In genomic region chr3:95355911-95356544, GRCm38 (mm10) we compare ENCODE assay signal across 10 mouse cellular contexts. TPM values are rescaled to one million over a fixed set of nuclear protein-coding genes. Genes with fewer than 3 reads are reported as not detected.
DNase-seq lines count a peak whose midpoint lies in the region; ATAC-seq and TF ChIP-seq lines count a peak whose summit lies in the region.
"Not testable (repeated sequence)": the region's sequence is repeated elsewhere in the genome, so short reads cannot be mapped to it uniquely, and the experiment has no call there.
"Had no signal": no experiment of that assay in that cellular context is flagged by ENCODE, and none has a peak within 500 bp of the region (broad histone marks: within the 10 kb centered on the region; RNA-seq: fewer than 3 reads in every experiment).

No protein-coding gene starts in this region.

- H3K4me1 ChIP-seq in bone marrow macrophage, adult 2 months (ENCODE audit: control insufficient read depth, insufficient read depth, low read length); forebrain, embryonic 11.5 days (replicated peaks; ENCODE audit: control insufficient read depth, insufficient read depth, low read length); heart, embryonic 13.5 days; intestine, embryonic 14.5 days (replicated peaks; ENCODE audit: control insufficient read depth, insufficient read depth, low read length); limb, embryonic 13.5 days; neural tube, embryonic 12.5 days: not testable (repeated sequence)

- not testable (repeated sequence) for TF ChIP-seq CTCF in bone marrow macrophage, adult 2 months (IDR thresholded peaks at IDR 0.05; ENCODE audit: low read depth, low read length)

- WGBS in forebrain, embryonic 11.5 days = 34% methylated on average over 8 of the region's 19 CpGs
- WGBS in heart, embryonic 13.5 days = 22% methylated on average over 12 of the region's 19 CpGs
- WGBS in intestine, embryonic 14.5 days = 22% methylated on average over 9 of the region's 19 CpGs
- 28% methylated on average over 10 of the region's 19 CpGs for WGBS in limb, embryonic 13.5 days
- WGBS in macrophage (ENCODE audit: missing documents) = 30% methylated on average over 4 of the region's 19 CpGs
- 35% methylated on average over 11 of the region's 19 CpGs for WGBS in neural tube, embryonic 12.5 days

- H3K4me2 ChIP-seq in forebrain, embryonic 11.5 days (ENCODE audit: low read depth, low read length, severe bottlenecking) = peak overlapping the region; percentile 45; the same call in 1 of the 2 replicates
- H3K4me2 ChIP-seq in heart, embryonic 13.5 days = peak overlapping the region; percentile 62
- peak overlapping the region; percentile 36 for H3K4me2 ChIP-seq in intestine, embryonic 14.5 days (ENCODE audit: low read length)
- peak overlapping the region; percentile 58 for H3K4me2 ChIP-seq in limb, embryonic 13.5 days (replicated peaks)
- peak overlapping the region; percentile 55 for H3K4me2 ChIP-seq in neural tube, embryonic 12.5 days (replicated peaks)

- H3K36me3 ChIP-seq in forebrain, embryonic 11.5 days (ENCODE audit: control insufficient read depth, insufficient read depth, low read length) = not testable (repeated sequence)
- peaks cover 28% of the 10 kb centered on the region for H3K36me3 ChIP-seq in heart, embryonic 13.5 days
- H3K36me3 ChIP-seq in intestine, embryonic 14.5 days (ENCODE audit: control insufficient read depth, insufficient read depth, low read length) = peaks cover 28% of the 10 kb centered on the region
- peaks cover 26% of the 10 kb centered on the region for H3K36me3 ChIP-seq in limb, embryonic 13.5 days
- peaks cover 18% of the 10 kb centered on the region; the same call in 1 of the 2 replicates for H3K36me3 ChIP-seq in macrophage (ENCODE audit: inconsistent target)
- peaks cover 21% of the 10 kb centered on the region for H3K36me3 ChIP-seq in neural tube, embryonic 12.5 days

- not testable (repeated sequence) for TF ChIP-seq POLR2A in bone marrow macrophage, adult 2 months (IDR thresholded peaks at IDR 0.05; ENCODE audit: borderline replicate concordance, low read depth, low read length)

- H3K79me2 ChIP-seq in macrophage (ENCODE audit: inconsistent target) = peaks cover 25% of the 10 kb centered on the region

- H3K4me3 ChIP-seq in bone marrow macrophage, adult 2 months (ENCODE audit: insufficient read depth, low read length) = peak overlapping the region; percentile 76
- H3K4me3 ChIP-seq in forebrain, embryonic 11.5 days (ENCODE audit: low read depth, low read length) = peak overlapping the region; percentile 51
- peak overlapping the region; percentile 58 for H3K4me3 ChIP-seq in heart, embryonic 13.5 days
- H3K4me3 ChIP-seq in intestine, embryonic 14.5 days (ENCODE audit: low read depth, low read length) = peak overlapping the region; percentile 46
- peak overlapping the region; percentile 54 for H3K4me3 ChIP-seq in limb, embryonic 13.5 days
- H3K4me3 ChIP-seq in macrophage (ENCODE audit: inconsistent target) = peak overlapping the region; percentile 46
- H3K4me3 ChIP-seq in neural tube, embryonic 12.5 days = peak overlapping the region; percentile 53

- H3K27ac ChIP-seq in bone marrow macrophage, adult 2 months (ENCODE audit: insufficient read depth, low read depth, low read length); forebrain, embryonic 11.5 days (ENCODE audit: low read depth, low read length); heart, embryonic 13.5 days (replicated peaks); intestine, embryonic 14.5 days (ENCODE audit: low read depth); limb, embryonic 13.5 days; macrophage; neural tube, embryonic 12.5 days: not testable (repeated sequence)

- H3K27me3 ChIP-seq in forebrain, embryonic 11.5 days (ENCODE audit: control insufficient read depth, insufficient read depth, low read length); heart, embryonic 13.5 days (replicated peaks); intestine, embryonic 14.5 days (replicated peaks; ENCODE audit: control insufficient read depth, insufficient read depth, low read length); limb, embryonic 13.5 days; neural tube, embryonic 12.5 days (replicated peaks): not testable (repeated sequence)

- H3K9ac ChIP-seq in forebrain, embryonic 11.5 days (ENCODE audit: low read length); intestine, embryonic 14.5 days (ENCODE audit: low read length); neural tube, embryonic 12.5 days: not testable (repeated sequence)
- peak overlapping the region; percentile 83 for H3K9ac ChIP-seq in heart, embryonic 13.5 days
- H3K9ac ChIP-seq in limb, embryonic 13.5 days = peak overlapping the region; percentile 58; the same call in 1 of the 2 replicates

- not testable (repeated sequence) for H3K9me3 ChIP-seq in forebrain, embryonic 11.5 days (ENCODE audit: control insufficient read depth, low read length); heart, embryonic 13.5 days; intestine, embryonic 14.5 days (ENCODE audit: control insufficient read depth, low read length); limb, embryonic 13.5 days; neural tube, embryonic 12.5 days

- not testable (repeated sequence) for ATAC-seq in forebrain, embryonic 11.5 days (replicated peaks; ENCODE audit: low FRiP score); heart, embryonic 13.5 days (ENCODE audit: extremely low read depth, insufficient number of reproducible peaks, low FRiP score, low TSS enrichment); intestine, embryonic 14.5 days (replicated peaks; ENCODE audit: low FRiP score, low TSS enrichment, low read depth); limb, embryonic 13.5 days (ENCODE audit: low FRiP score, low read depth)
- ATAC-seq in neural tube, embryonic 12.5 days (ENCODE audit: low FRiP score, low read depth) = peak; percentile 11; the same call in 1 of the 2 replicates

- DNase-seq in forebrain, embryonic 11.5 days (ENCODE audit: low spot score); intestine, embryonic 14.5 days (ENCODE audit: low spot score): not testable (repeated sequence)

RNA-seq across cellular contexts. Expression of gene Setdb1, which starts 1.0 kb away (rescaled TPM):
- polyA plus RNA-seq in bone marrow macrophage, adult 2 months (2012; ENCODE audit: insufficient read depth, insufficient read length, missing spikeins) = 34.2 and 37.2 TPM in 2 replicates
- 74.9 and 76.7 TPM in 2 replicates for polyA plus RNA-seq in forebrain, embryonic 11.5 days (2014; fragmentation: Nextera tagmentation; extraction: Ambion mirVana)
- polyA plus RNA-seq in heart, embryonic 13.5 days (2015; fragmentation: Nextera tagmentation; extraction: Ambion mirVana) = 20.1 and 21.2 TPM in 2 replicates
- 45.2 and 51.3 TPM in 2 replicates for polyA plus RNA-seq in intestine, embryonic 14.5 days (2014; fragmentation: Nextera tagmentation; extraction: Ambion mirVana)
- polyA plus RNA-seq in limb, embryonic 13.5 days (2015; fragmentation: Nextera tagmentation; extraction: Ambion mirVana) = 47.2 and 53.0 TPM in 2 replicates
- 100 to 1,000 TPM in 11 of 26 experiments, 10 to 100 TPM in 15; 18.0 to 131 (median 85.8) TPM for total RNA-seq in macrophage (2018; cell fraction: chromatin; rRNA removed)
- 10 to 100 TPM; 11.6 to 35.6 (median 28.8) TPM for total RNA-seq in macrophage (2018; cell fraction: cytosol; rRNA removed)
- total RNA-seq in macrophage (2018; cell fraction: nucleus; rRNA removed) = 100 to 1,000 TPM in 4 of 26 experiments, 10 to 100 TPM in 22; 21.2 to 124 (median 60.0) TPM
- polyA plus RNA-seq in macrophage (2018) = 27.7 to 32.3 TPM (median 28.3 TPM) in 3 replicates
- polyA plus RNA-seq in neural tube, embryonic 12.5 days (2016; fragmentation: Nextera tagmentation; extraction: Ambion mirVana) = 48.9 and 57.2 TPM in 2 replicates

RNA-seq across cellular contexts. Expression of gene Cers2, which starts 41.4 kb away (rescaled TPM):
- 173 and 186 TPM in 2 replicates for polyA plus RNA-seq in bone marrow macrophage, adult 2 months (2012; ENCODE audit: insufficient read depth, insufficient read length, missing spikeins)
- 111 and 122 TPM in 2 replicates for polyA plus RNA-seq in forebrain, embryonic 11.5 days (2014; fragmentation: Nextera tagmentation; extraction: Ambion mirVana)
- 128 and 140 TPM in 2 replicates for polyA plus RNA-seq in heart, embryonic 13.5 days (2015; fragmentation: Nextera tagmentation; extraction: Ambion mirVana)
- polyA plus RNA-seq in intestine, embryonic 14.5 days (2014; fragmentation: Nextera tagmentation; extraction: Ambion mirVana) = 130 and 143 TPM in 2 replicates
- 181 and 184 TPM in 2 replicates for polyA plus RNA-seq in limb, embryonic 13.5 days (2015; fragmentation: Nextera tagmentation; extraction: Ambion mirVana)
- total RNA-seq in macrophage (2018; cell fraction: chromatin; rRNA removed) = 100 to 1,000 TPM; 122 to 397 (median 242) TPM
- 100 to 1,000 TPM; 159 to 231 (median 184) TPM for total RNA-seq in macrophage (2018; cell fraction: cytosol; rRNA removed)
- 100 to 1,000 TPM; 133 to 373 (median 198) TPM for total RNA-seq in macrophage (2018; cell fraction: nucleus; rRNA removed)
- 216 to 338 TPM (median 252 TPM) in 3 replicates for polyA plus RNA-seq in macrophage (2018)
- polyA plus RNA-seq in neural tube, embryonic 12.5 days (2016; fragmentation: Nextera tagmentation; extraction: Ambion mirVana) = 104 and 110 TPM in 2 replicates

RNA-seq across cellular contexts. Expression of gene 4930558C23Rik, which starts 46.6 kb away (rescaled TPM):
- not detected in 2 replicates for polyA plus RNA-seq in bone marrow macrophage, adult 2 months (2012; ENCODE audit: insufficient read depth, insufficient read length, missing spikeins)
- polyA plus RNA-seq in forebrain, embryonic 11.5 days (2014; fragmentation: Nextera tagmentation; extraction: Ambion mirVana) = not detected in 2 replicates
- not detected in 2 replicates for polyA plus RNA-seq in heart, embryonic 13.5 days (2015; fragmentation: Nextera tagmentation; extraction: Ambion mirVana)
- polyA plus RNA-seq in intestine, embryonic 14.5 days (2014; fragmentation: Nextera tagmentation; extraction: Ambion mirVana) = not detected in 2 replicates
- 0.28 TPM in 1 of 2 replicates, not detected in the other for polyA plus RNA-seq in limb, embryonic 13.5 days (2015; fragmentation: Nextera tagmentation; extraction: Ambion mirVana)
- total RNA-seq in macrophage (2018; cell fraction: chromatin; rRNA removed) = not detected
- total RNA-seq in macrophage (2018; cell fraction: cytosol; rRNA removed) = not detected
- not detected for total RNA-seq in macrophage (2018; cell fraction: nucleus; rRNA removed)
- not detected in 3 replicates for polyA plus RNA-seq in macrophage (2018)
- polyA plus RNA-seq in neural tube, embryonic 12.5 days (2016; fragmentation: Nextera tagmentation; extraction: Ambion mirVana) = not detected in 2 replicates
- total RNA-seq: heart, adult 18-20 months; layer of hippocampus, postnatal 14 days had no signal
- polyA plus RNA-seq: brain, embryonic 14.5 days had no signal

RNA-seq across cellular contexts. Expression of gene Anxa9, which starts 49.1 kb away (rescaled TPM):
- polyA plus RNA-seq in bone marrow macrophage, adult 2 months (2012; ENCODE audit: insufficient read depth, insufficient read length, missing spikeins) = 11.1 and 15.4 TPM in 2 replicates
- 1.3 and 1.5 TPM in 2 replicates for polyA plus RNA-seq in forebrain, embryonic 11.5 days (2014; fragmentation: Nextera tagmentation; extraction: Ambion mirVana)
- 0.90 and 1.1 TPM in 2 replicates for polyA plus RNA-seq in heart, embryonic 13.5 days (2015; fragmentation: Nextera tagmentation; extraction: Ambion mirVana)
- 1.5 and 1.6 TPM in 2 replicates for polyA plus RNA-seq in intestine, embryonic 14.5 days (2014; fragmentation: Nextera tagmentation; extraction: Ambion mirVana)
- polyA plus RNA-seq in limb, embryonic 13.5 days (2015; fragmentation: Nextera tagmentation; extraction: Ambion mirVana) = 2.0 and 2.5 TPM in 2 replicates
- total RNA-seq in macrophage (2018; cell fraction: chromatin; rRNA removed) = 10 to 100 TPM in 25 of 26 experiments, 1 to 10 TPM in 1; 7.9 to 57.8 (median 37.8) TPM
- total RNA-seq in macrophage (2018; cell fraction: cytosol; rRNA removed) = 1 to 10 TPM; 2.9 to 6.7 (median 4.4) TPM
- 10 to 100 TPM in 23 of 26 experiments, 1 to 10 TPM in 3; 6.4 to 43.8 (median 23.7) TPM for total RNA-seq in macrophage (2018; cell fraction: nucleus; rRNA removed)
- polyA plus RNA-seq in macrophage (2018) = 4.7 to 5.1 TPM (median 4.8 TPM) in 3 replicates
- polyA plus RNA-seq in neural tube, embryonic 12.5 days (2016; fragmentation: Nextera tagmentation; extraction: Ambion mirVana) = 0.94 and 1.2 TPM in 2 replicates
